Mouse (Mus musculus) layer of hippocampus, postnatal 10 days (tissue): ENCODE results near the gene Hdac10. TPM values are rescaled to one million over a fixed set of nuclear protein-coding genes. Genes with fewer than 3 reads are reported as not detected.

Source experiments
- DNase-seq, 2 experiments: peaks; one replicate each; pipeline ENCODE4 v3.0.0; 2021; ENCODE audit warnings: low spot score in 2 of 2
- microRNA-seq, 2 experiments: library from miRNA; unstranded; fragments of <30 nt; microRNA quantifications; one replicate each; pipeline ENCODE4 v1.2.0; 2021
- total RNA-seq, 2 experiments: library from RNA; stranded (reverse); gene quantifications; 2 replicates each; pipeline ENCODE4 v1.2.3; 2021

Hdac10 gene
- total RNA-seq, 2 experiments from 2014 or later: 17.2 to 19.4 TPM

DNA sequence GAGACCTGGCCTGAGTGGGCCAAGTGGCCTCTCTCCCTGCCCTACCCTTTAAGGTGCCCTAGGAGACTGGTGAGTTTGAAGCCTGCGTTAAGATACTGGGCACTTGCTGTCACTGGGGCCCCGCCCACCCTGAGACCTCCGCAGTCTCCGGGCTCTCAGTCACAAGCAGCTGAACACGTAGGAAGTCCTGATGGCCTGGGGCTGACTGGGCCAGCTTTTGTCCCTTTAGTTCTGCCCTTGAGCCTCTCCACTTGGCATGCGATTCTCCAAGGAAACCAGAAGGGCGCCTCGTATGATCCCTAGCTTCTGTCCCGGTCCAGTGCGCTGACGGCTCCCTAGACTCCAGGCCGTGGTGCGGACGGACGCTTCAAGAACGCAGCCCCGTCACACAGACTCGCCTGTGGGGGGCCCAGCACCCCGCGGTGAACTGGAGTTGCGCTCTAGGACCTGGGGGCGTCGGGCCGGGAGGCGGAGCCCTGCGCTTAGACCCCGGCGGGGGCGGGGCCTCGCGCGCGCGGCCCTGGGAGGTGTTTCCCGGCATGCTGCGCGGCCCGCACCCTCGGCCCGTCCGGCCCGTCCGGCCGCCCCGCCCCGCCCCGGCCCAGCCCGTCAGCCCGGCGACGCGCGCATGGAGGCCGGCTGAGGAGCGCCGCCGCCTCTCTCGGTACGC, 52.9 kb downstream of the Hdac10 start:
- peak; percentile 79 to 89 for DNase-seq

DNA sequence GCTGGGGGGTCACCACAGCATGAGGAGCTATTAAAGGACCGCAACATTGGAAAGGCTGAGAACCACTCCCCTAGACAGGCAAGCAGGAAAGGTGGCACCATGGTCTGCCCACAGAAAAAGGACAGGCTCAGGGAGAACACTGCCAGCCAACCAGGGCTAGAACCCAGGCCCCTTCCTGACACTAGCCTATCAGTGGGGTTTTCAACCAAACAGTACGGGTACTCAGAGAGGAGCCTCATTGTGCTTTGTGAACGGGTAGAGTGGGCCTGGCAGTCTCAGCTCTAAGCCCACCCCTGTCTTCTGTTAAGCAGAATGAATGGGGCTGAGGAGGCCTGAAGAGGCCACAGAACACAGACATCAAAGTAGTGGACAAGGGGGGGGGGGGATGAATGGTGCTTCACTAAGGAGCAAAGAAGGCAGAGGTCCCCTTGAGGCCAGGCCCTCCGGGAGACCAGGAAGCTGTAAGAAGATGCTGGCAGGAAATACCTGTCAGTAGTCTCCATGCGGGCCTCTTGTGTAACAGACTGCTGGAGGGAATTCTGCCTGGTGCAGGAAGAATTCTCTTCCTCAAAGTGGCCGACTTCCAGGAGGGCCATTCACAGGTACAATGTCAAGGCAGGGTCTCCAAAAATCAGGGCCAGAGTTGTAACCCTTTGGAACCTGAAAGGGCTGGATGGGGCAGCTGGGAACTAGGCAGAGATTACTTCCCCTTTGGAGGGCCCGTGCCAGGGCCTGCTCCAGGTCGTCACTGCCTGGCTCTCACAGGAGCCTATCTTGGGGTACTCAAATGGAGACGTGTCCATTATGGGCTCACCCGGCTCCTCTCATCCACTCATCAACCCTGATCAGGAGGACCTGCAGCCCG, 53.7 kb downstream of the Hdac10 start, which contains the start of gene Trabd:
TSS of gene Trabd (plus strand) at position 512 of the 865 bp plus-strand sequence.
- DNase-seq: no peak

DNA sequence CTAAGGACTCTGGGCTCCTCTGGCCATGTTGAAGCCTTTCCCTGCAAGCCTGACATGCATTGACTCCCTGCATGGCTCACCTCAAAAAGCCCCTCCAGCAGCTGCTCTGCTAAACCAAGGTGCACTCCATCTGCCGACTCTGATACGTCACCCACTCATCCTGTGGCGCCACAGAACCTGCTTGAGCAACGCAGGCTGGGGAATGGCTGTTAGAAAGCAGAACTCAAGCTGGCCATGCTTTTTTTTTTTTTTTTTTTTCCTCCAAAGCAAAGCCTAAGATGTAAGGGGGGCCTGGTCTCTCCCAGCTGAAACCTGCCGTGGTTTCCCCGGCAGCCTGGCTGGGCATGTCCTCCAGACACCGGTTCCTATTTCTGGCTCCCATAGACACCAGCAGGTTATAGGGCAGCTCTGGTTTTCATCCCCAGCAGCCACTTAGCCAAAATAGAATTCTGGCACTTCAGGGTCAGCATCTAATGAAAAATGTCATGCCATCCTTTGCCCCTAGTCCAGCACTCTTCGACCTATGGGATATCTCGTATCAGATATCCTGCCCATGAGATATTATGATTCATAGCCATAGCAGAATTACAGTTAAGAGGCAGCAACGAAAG, 54.4 kb downstream of the Hdac10 start:
- no peak for DNase-seq

Small RNA genes within 50 kb of the gene (microRNA-seq; reads per million reads assigned to microRNA genes)
- 0.89 to 1.8 reads per million in 2 experiments for gene Mir7118

Other genes with a start within 250 kb of the Hdac10 start
- gene Ttll8, start 174.3 kb downstream of the Hdac10 start, total RNA-seq: 1 to 10 TPM; 3.1 to 3.5 TPM
- gene Mlc1, start 149.7 kb downstream of the Hdac10 start, total RNA-seq: 100 to 1,000 TPM; 138 to 141 TPM
- gene Mov10l1, start 145.8 kb downstream of the Hdac10 start, total RNA-seq: not detected
- gene Panx2, start 69.0 kb downstream of the Hdac10 start, total RNA-seq: 100 to 1,000 TPM; 119 to 121 TPM
- gene Trabd, start 53.6 kb downstream of the Hdac10 start, total RNA-seq: 10 to 100 TPM; 22.7 to 26.2 TPM
- 10 to 100 TPM; 21.4 to 21.5 TPM for gene Selenoo, start 39.6 kb downstream of the Hdac10 start, total RNA-seq
- gene Tubgcp6, start 5.6 kb downstream of the Hdac10 start, total RNA-seq: 10 to 100 TPM; 26.5 to 30.0 TPM
- gene Mapk12, start 12.0 kb upstream of the Hdac10 start, total RNA-seq: 1 to 10 TPM; 4.0 to 5.5 TPM
- gene Mapk11, start 20.9 kb upstream of the Hdac10 start, total RNA-seq: 10 to 100 TPM; 18.4 to 25.3 TPM
- 10 to 100 TPM; 65.4 to 78.2 TPM for gene Plxnb2, start 52.1 kb upstream of the Hdac10 start, total RNA-seq
- 10 to 100 TPM; 33.1 to 37.5 TPM for gene Dennd6b, start 67.8 kb upstream of the Hdac10 start, total RNA-seq
- gene Ppp6r2, start 82.9 kb upstream of the Hdac10 start, total RNA-seq: 100 to 1,000 TPM; 159 to 174 TPM
- 100 to 1,000 TPM; 215 to 259 TPM for gene Sbf1, start 186.6 kb upstream of the Hdac10 start, total RNA-seq
- not detected for gene Adm2, start 194.0 kb upstream of the Hdac10 start, total RNA-seq
- not detected for gene Miox, start 205.7 kb upstream of the Hdac10 start, total RNA-seq
- gene Lmf2, start 227.0 kb upstream of the Hdac10 start, total RNA-seq: 10 to 100 TPM; 24.1 to 29.3 TPM
- gene Ncaph2, start 227.0 kb upstream of the Hdac10 start, total RNA-seq: 10 to 100 TPM; 73.2 to 82.3 TPM
- 10 to 100 TPM; 27.9 to 29.1 TPM for gene Sco2, start 245.1 kb upstream of the Hdac10 start, total RNA-seq
- gene Tymp, start 248.3 kb upstream of the Hdac10 start, total RNA-seq: 1 to 10 TPM; 1.1 to 1.4 TPM